Mouse (Mus musculus) granulocyte monocyte progenitor cell, adult 5-6 weeks (primary cell): Measurements from ENCODE around the gene Ube2q2. TPM values are rescaled to one million over a fixed set of nuclear protein-coding genes. Genes with fewer than 3 reads are reported as not detected.

Source experiments
- total RNA-seq, 2 experiments: library from RNA; stranded (forward) in 1 of 2; stranded (reverse) in 1 of 2; fragments of 200-712, 200-1000 nt in 1 of 2; fragments of >200 nt in 1 of 2; fragmentation: Nextera tagmentation in 1 of 2; gene quantifications; 2 replicates each; pipeline ENCODE4 v1.2.3; 2014 to 2017

The Ube2q2 gene
- total RNA-seq, 2 experiments from 2014 or later: 37.6 to 51.0 TPM

Other genes with a start within 250 kb of the Ube2q2 start
- not detected in 2 replicates for gene Hykk, start 231.6 kb upstream of the Ube2q2 start, total RNA-seq (2014; fragmentation: Nextera tagmentation)
- gene Hykk, start 231.6 kb upstream of the Ube2q2 start, total RNA-seq (2017): not detected in 2 replicates
- 265 and 329 TPM in 2 replicates for gene Psma4, start 198.1 kb upstream of the Ube2q2 start, total RNA-seq (2014; fragmentation: Nextera tagmentation)
- 370 and 473 TPM in 2 replicates for gene Psma4, start 198.1 kb upstream of the Ube2q2 start, total RNA-seq (2017)
- not detected in 2 replicates for gene AY074887, start 197.9 kb upstream of the Ube2q2 start, total RNA-seq (2014; fragmentation: Nextera tagmentation)
- gene AY074887, start 197.9 kb upstream of the Ube2q2 start, total RNA-seq (2017): not detected in 2 replicates
- gene Chrna5, start 168.0 kb upstream of the Ube2q2 start, total RNA-seq (2014; fragmentation: Nextera tagmentation): not detected in 2 replicates
- gene Chrna5, start 168.0 kb upstream of the Ube2q2 start, total RNA-seq (2017): not detected in 2 replicates
- gene Chrna3, start 122.3 kb upstream of the Ube2q2 start, total RNA-seq (2014; fragmentation: Nextera tagmentation): not detected in 2 replicates
- not detected in 2 replicates for gene Chrna3, start 122.3 kb upstream of the Ube2q2 start, total RNA-seq (2017)
- gene Chrnb4, start 100.1 kb upstream of the Ube2q2 start, total RNA-seq (2014; fragmentation: Nextera tagmentation): not detected in 2 replicates
- gene Chrnb4, start 100.1 kb upstream of the Ube2q2 start, total RNA-seq (2017): not detected in 2 replicates
- gene Fbxo22, start 60.1 kb downstream of the Ube2q2 start, total RNA-seq (2014; fragmentation: Nextera tagmentation): 50.3 and 51.3 TPM in 2 replicates
- 51.9 and 63.0 TPM in 2 replicates for gene Fbxo22, start 60.1 kb downstream of the Ube2q2 start, total RNA-seq (2017)
- 6.2 and 9.2 TPM in 2 replicates for gene Nrg4, start 178.0 kb downstream of the Ube2q2 start, total RNA-seq (2014; fragmentation: Nextera tagmentation)
- 6.2 TPM in 2 replicates for gene Nrg4, start 178.0 kb downstream of the Ube2q2 start, total RNA-seq (2017)
- gene Tmem266, start 178.1 kb downstream of the Ube2q2 start, total RNA-seq (2014; fragmentation: Nextera tagmentation): not detected in 2 replicates
- gene Tmem266, start 178.1 kb downstream of the Ube2q2 start, total RNA-seq (2017): not detected in 2 replicates